Mouse (Mus musculus) liver, postnatal 0 days (tissue): ENCODE measurements at regions not wholly inside any gene's neighbourhood (a gene's known extent, or its start where the extent isn't known, plus 50 kb on each side); places are given as distances from the start of the nearest gene placed in this dataset. TPM values are rescaled to one million over a fixed set of nuclear protein-coding genes. Genes with fewer than 3 reads are reported as not detected.

Experiments used
- ATAC-seq: fragments of 200-750 bp; cut with Nextera tagmentation; 2 replicates; pipeline ENCODE4 v1.8.0; 2017; ENCODE audit warnings: mild to moderate bottlenecking, moderate library complexity
- DNase-seq: peaks from one replicate; pipeline ENCODE4 v3.0.0-alpha.2; 2016
- H3K27ac ChIP-seq: fragments of 300-500 bp; sonication (generic); 2 replicates; pipeline ENCODE4 v1.5.1; 2014; ENCODE audit warnings: antibody characterized with exemption, moderate library complexity, mild to moderate bottlenecking, low read depth
- H3K27me3 ChIP-seq: fragments of 300-500 bp; sonication (generic); 2 replicates; pipeline ENCODE4 v1.6.1; 2014; ENCODE audit warnings: low read length, control low read depth, mixed read lengths; ENCODE audit not compliant: insufficient read depth
- H3K36me3 ChIP-seq: fragments of 300-500 bp; sonication (generic); replicated peaks from 2 replicates; pipeline ENCODE4 v1.6.1; 2014; ENCODE audit warnings: mild to moderate bottlenecking, control low read depth, low read length, moderate library complexity, mixed read lengths; ENCODE audit not compliant: insufficient read depth
- H3K4me1 ChIP-seq: fragments of 300-500 bp; sonication (generic); 2 replicates; pipeline ENCODE4 v1.6.1; 2014; ENCODE audit warnings: antibody characterized with exemption, mild to moderate bottlenecking, control low read depth; ENCODE audit not compliant: insufficient read depth
- H3K4me2 ChIP-seq: fragments of 300-500 bp; sonication (generic); 2 replicates; pipeline ENCODE4 v1.6.1; 2014; ENCODE audit warnings: low read depth, mild to moderate bottlenecking, low read length, moderate library complexity, mixed read lengths
- H3K4me3 ChIP-seq: fragments of 300-500 bp; sonication (generic); 2 replicates; pipeline ENCODE4 v1.5.1; 2014; ENCODE audit warnings: low read depth, low read length
- H3K9ac ChIP-seq: fragments of 300-500 bp; sonication (generic); replicated peaks from 2 replicates; pipeline ENCODE4 v1.6.1; 2014; ENCODE audit warnings: mild to moderate bottlenecking, moderate library complexity
- H3K9me3 ChIP-seq: fragments of 300-500 bp; sonication (generic); 2 replicates; pipeline ENCODE4 v1.6.1; 2016; ENCODE audit warnings: mild to moderate bottlenecking, control low read depth, low read length, mixed read lengths
- CTCF ChIP-seq: sonication (generic); IDR thresholded peaks from 2 replicates; pipeline ENCODE4 v1.5.1; 2016; ENCODE audit warnings: antibody characterized with exemption, low read depth
- EP300 ChIP-seq: IDR thresholded peaks from 2 replicates; pipeline ENCODE4 v1.6.1; 2016; ENCODE audit warnings: antibody characterized with exemption, low read depth, mild to moderate bottlenecking
- WGBS: fragments of 180-500 bp; shearing (Covaris S2); extraction: QIAGEN DNeasy Blood & Tissue Kit; methylation state at CpG from one replicate; pipeline ENCODE4 v1.1.7; 2014; ENCODE audit not compliant: insufficient replicate concordance; 5-methylcytosine and 5-hydroxymethylcytosine counted together
- microRNA-seq: library from miRNA; unstranded; fragments of <30 nt; microRNA quantifications from one replicate; pipeline ENCODE4, GENCODE M21; 2016

- 71% methylated on average over 13 of the region's 13 CpGs for WGBS
These were observed 751.9 kb downstream of the Bcl11a start for GRCm38 (mm10) chr11:24829578-24830401.

DNA sequence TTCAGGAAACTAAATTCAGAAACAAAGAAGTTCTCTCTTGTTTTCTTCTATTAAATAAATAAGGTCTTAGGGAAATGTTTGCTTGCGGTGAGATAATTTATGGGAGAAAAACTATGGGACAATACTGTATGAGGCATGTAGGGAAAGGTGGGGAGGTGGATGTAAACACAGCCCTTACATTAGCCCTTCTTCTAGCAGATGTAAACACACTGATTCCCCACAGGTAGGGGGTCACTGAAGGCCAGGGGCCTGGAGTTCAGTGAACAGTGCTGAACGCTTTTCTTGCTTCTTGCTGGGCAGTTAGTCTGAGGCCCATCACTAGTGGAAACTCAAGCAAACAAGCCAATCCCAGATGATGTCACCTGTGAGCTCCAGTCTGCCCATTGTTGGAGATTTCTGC is 752.6 kb downstream of the Bcl11a start:
- H3K9me3 ChIP-seq, result no peaks in the 10 kb centered on the region
- no peak overlapping the region for H3K9ac ChIP-seq
- H3K4me1 ChIP-seq, result no peaks in the 10 kb centered on the region
- no peaks in the 10 kb centered on the region for H3K36me3 ChIP-seq
- H3K27ac ChIP-seq, result no peak overlapping the region
- WGBS, result 67% methylated on average over 2 of the region's 2 CpGs
- no peak overlapping the region for H3K4me2 ChIP-seq
- DNase-seq (no peak), ATAC-seq (no peak)
- TF ChIP-seq CTCF (no peak), EP300 (no peak)
- no peaks in the 10 kb centered on the region for H3K27me3 ChIP-seq
- no peak overlapping the region for H3K4me3 ChIP-seq

More at GRCm38 (mm10) chr11:24829578-24830401, 751.9 kb downstream of the Bcl11a start:
- Histone ChIP-seq H3K9ac (no peak overlapping the region), H3K27me3 (no peaks in the 10 kb centered on the region), H3K27ac (no peak overlapping the region), H3K4me1 (no peaks in the 10 kb centered on the region), H3K36me3 (no peaks in the 10 kb centered on the region), H3K9me3 (no peaks in the 10 kb centered on the region), H3K4me2 (no peak overlapping the region), H3K4me3 (no peak overlapping the region)
- no peak for DNase-seq
- TF ChIP-seq EP300, result no peak
- TF ChIP-seq CTCF, result no peak
- ATAC-seq, result no peak

DNA sequence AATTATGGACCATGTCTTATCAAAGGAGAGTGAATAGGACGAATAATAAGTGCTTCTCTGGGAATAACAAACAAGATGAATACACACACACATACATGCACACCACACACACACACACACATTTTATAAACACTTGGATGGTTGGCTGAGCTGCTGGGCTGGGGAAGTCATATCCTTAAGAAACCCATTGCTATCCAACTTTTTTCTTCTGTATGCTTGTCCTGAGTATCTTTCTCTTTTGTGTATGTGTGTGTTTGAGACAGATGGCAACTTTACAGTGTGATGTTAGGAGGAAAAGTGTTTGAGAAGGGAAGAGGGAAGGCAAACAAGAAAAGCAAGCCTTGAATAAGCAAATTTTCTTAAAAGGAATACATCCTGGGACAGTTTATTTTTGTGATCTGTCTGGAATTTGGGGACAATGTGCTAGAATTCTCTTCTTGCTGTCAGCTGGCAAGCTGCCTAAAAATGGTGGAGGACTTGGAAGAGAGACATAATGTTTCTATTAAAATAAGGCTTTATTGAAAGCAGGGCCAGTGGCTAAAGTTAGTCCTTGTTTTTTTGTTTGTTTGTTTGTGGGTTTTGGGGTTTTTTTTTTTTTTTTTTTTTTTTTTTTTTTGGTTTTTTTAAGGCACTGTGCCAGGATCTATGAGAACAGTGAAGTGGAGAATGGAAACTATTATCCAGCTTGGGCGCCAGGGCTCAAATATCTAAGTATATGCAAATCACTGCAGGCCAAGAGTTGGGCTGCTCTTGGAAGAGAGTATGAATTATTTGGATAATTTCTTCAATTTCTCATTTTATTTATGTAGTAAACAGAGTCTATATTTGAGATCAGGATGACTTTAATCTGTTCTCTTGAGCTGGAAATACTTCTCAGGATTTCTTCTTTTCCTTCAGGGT is 766.2 kb downstream of the Bcl11a start:
- ATAC-seq (no peak), DNase-seq (no peak)
- 58% methylated on average over 2 of the region's 2 CpGs for WGBS
- Histone ChIP-seq H3K36me3 (no peaks in the 10 kb centered on the region), H3K9ac (no peak overlapping the region), H3K27me3 (no peaks in the 10 kb centered on the region), H3K4me2 (no peak overlapping the region), H3K4me1 (no peaks in the 10 kb centered on the region), H3K4me3 (no peak overlapping the region), H3K27ac (no peak overlapping the region), H3K9me3 (no peaks in the 10 kb centered on the region)
- TF ChIP-seq EP300 (no peak), CTCF (no peak)

DNA sequence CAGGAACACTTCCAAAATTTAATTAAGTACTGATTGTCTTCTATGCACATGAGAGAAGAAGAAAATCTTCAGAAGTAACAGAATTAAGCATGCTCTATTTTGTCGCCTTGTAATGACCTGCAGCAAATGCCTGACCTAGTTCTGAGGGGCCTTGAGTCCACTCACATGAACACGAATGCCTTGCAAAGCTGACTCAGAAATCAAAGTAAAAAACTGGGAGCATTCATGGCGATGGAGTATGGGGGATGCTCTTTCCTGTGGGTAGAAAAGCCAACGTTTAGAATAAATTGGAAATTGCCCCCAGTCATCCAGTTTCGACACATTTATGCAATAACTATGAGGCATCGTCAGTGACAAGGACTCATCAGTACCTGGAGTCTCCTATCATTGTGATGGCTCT is 779.1 kb downstream of the Bcl11a start:
- Histone ChIP-seq H3K4me2 (no peak overlapping the region), H3K9me3 (no peaks in the 10 kb centered on the region), H3K4me3 (no peak overlapping the region), H3K9ac (no peak overlapping the region), H3K36me3 (no peaks in the 10 kb centered on the region), H3K27ac (no peak overlapping the region), H3K27me3 (no peaks in the 10 kb centered on the region), H3K4me1 (no peaks in the 10 kb centered on the region)
- WGBS, result 65% methylated on average over 6 of the region's 6 CpGs
- ATAC-seq, result no peak
- DNase-seq, result no peak
- no peak for TF ChIP-seq EP300
- no peak for TF ChIP-seq CTCF

DNA sequence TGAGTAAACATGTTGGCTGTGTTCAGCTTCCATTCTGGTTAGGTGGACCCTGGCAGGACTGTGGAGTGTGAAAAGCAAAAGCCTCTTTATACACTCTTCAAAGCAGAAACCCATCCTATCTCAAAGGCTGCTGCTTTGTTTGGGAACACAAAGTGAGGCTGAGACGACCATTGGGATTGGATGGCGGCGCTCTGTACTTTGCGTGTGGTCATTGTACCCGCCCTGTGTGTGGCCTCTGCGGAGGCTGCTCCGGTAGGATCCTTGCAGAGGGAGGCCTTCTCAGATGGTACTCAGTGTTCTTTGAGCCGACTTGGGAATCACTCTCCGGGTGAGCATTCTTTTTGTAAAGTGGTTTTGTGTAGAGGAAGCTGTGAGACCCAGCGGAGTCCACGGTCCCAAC is 786.8 kb downstream of the Bcl11a start:
- Histone ChIP-seq H3K4me1 (no peaks in the 10 kb centered on the region), H3K4me2 (no peak overlapping the region), H3K4me3 (no peak overlapping the region), H3K36me3 (no peaks in the 10 kb centered on the region), H3K27me3 (no peaks in the 10 kb centered on the region), H3K9ac (no peak overlapping the region), H3K27ac (no peak overlapping the region), H3K9me3 (no peaks in the 10 kb centered on the region)
- 79% methylated on average over 11 of the region's 11 CpGs for WGBS
- no peak for DNase-seq
- TF ChIP-seq CTCF (no peak), EP300 (no peak)
- no peak for ATAC-seq

- ATAC-seq (no peak), DNase-seq (no peak)
- Histone ChIP-seq H3K36me3 (no peaks in the 10 kb centered on the region), H3K9me3 (no peaks in the 10 kb centered on the region), H3K4me2 (no peak overlapping the region), H3K9ac (no peak overlapping the region), H3K27me3 (no peaks in the 10 kb centered on the region), H3K27ac (no peak overlapping the region), H3K4me1 (no peaks in the 10 kb centered on the region), H3K4me3 (no peak overlapping the region)
- TF ChIP-seq CTCF (no peak), EP300 (no peak)
- WGBS, result 63% methylated on average over 3 of the region's 3 CpGs
These were observed 787.4 kb downstream of the Bcl11a start for GRCm38 (mm10) chr11:24865067-24865796.

Small RNAs in the stretch of these regions (microRNA-seq; reads per million reads assigned to microRNA genes)
- not detected for gene Gm25507
